Mouse (Mus musculus) ES-E14 (cell line): ENCODE results near the gene Pigm.

Source experiments
- CHD2 ChIP-seq: IDR thresholded peaks from 2 replicates; pipeline ENCODE4 v1.6.1; 2014; ENCODE audit warnings: mild to moderate bottlenecking, low read depth, low read length, inconsistent platforms
- HCFC1 ChIP-seq: IDR thresholded peaks from 2 replicates; pipeline ENCODE4 v1.6.1; 2012; ENCODE audit warnings: low read length, inconsistent platforms, borderline replicate concordance; ENCODE audit not compliant: insufficient read depth
- MAFK ChIP-seq: IDR thresholded peaks from 2 replicates; pipeline ENCODE4 v1.6.1; 2014; ENCODE audit warnings: mild to moderate bottlenecking, low read depth, low read length, inconsistent platforms; ENCODE audit not compliant: insufficient read depth
- ZNF384 ChIP-seq: IDR thresholded peaks from 2 replicates; pipeline ENCODE4 v1.6.1; 2012; ENCODE audit warnings: low read depth, low read length, inconsistent platforms

DNA sequence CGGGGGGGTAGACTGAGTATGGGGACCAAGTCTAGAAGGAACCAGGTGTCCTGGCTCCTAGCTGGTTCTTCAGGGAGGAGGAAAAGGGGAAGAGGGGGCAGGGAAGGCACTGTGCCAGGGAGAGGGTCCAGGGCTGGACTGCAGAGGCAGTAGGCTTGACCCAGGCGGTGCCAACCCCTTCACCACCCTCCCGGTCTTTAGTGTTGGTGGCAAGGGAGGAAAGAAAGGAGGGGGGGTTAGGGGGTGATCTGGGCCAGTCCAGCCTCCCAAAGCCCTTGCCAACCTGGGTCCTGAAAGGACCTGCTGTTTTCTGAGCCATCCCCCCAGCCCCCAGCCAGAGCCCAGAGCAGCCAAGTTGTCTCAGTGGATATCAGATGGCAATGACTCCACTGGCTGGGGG, 33.6 kb upstream of the Pigm start:
- TF ChIP-seq HCFC1 (no peak), ZNF384 (no peak), CHD2 (no peak), MAFK (no peak)
